Mouse (Mus musculus) CD4-positive, CD25-positive, alpha-beta regulatory T cell, adult 2 months (primary cell): ENCODE results near the gene Cacnb2.

Experiments
- DNase-seq: peaks from one replicate; pipeline ENCODE4 v3.0.0-alpha.2; 2012; ENCODE audit warnings: low read depth, low spot score

Cacnb2 gene

DNA sequence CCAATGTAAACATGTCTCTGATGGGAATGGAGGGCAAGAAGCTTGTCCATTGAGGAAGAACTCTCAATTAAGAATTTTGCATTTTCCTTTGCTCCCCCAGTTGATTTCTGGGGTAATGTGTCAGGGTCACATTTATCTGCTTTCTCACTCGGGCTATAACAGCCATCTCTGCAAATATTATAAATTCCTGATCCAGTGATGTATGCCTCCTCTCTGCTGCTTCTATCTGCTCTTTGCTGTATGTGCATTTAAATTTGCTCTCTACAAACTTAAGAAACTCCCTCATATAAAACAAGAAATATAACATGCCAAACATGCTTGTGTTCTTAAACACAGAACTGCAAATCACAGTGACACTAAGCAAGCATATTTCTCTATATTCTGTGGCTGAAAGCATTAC is 171.5 kb downstream of the Cacnb2 start:
- no peak for DNase-seq

DNA sequence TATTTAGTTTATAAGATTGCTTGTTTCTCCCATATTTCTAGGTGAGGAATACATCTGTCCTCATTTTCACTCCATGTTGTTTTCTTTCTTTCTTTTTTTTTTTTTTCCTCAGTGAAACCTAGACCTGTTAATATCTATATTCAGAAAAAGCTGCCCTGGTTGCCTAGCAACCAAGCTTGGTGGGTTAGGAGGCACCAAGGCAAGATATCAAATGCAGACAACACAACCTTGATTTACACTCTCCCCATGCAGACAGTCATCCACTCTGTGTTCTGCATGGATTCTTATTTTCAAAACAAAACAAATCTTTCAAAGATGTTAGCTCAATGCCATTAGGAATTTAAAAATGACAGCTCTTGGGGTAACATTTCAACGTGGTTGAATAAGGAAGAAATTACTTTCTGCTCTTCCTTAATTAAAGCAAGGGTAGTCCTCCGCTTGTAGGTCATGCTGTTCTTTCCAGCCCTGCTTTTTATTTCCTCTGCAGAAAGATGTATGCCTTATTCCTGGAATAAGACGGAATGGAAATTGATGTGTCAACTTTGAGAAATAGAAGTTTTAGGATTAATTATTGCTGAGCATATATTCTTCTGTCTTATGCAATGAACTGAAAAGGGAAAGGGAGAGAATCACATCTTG is 172.1 kb downstream of the Cacnb2 start:
- no peak for DNase-seq

GRCm38 (mm10) chr2:14787983-14788382 is 185.1 kb downstream of the Cacnb2 start:
- no peak for DNase-seq

DNA sequence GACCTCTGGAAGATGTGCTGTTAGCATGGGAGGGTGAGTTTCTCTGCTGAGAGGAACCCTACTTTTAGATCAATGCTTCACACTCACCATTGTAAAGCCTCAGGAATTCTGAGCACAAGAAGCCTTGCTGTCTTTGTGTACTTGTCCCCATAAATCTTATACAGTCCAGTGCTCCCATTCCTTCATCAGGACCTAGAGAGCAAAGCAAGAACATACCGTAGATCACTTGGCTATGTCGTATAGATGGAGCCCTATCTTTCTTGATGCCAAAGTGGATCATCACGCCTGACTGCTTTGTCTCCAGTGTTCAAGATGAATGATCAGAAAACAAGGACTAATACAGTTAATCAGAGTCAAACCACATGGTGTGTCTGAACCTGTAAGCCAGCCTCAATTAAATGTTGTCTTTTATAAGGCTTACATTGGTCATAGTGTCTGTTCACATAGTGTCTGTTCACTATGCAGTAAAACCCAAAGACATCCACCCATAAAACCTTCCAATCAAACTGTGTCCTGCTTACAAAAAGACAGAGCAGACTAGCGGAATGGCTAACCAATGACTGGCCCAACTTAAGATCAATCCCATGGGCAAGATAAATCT is 198.7 kb downstream of the Cacnb2 start:
- DNase-seq: no peak

DNA sequence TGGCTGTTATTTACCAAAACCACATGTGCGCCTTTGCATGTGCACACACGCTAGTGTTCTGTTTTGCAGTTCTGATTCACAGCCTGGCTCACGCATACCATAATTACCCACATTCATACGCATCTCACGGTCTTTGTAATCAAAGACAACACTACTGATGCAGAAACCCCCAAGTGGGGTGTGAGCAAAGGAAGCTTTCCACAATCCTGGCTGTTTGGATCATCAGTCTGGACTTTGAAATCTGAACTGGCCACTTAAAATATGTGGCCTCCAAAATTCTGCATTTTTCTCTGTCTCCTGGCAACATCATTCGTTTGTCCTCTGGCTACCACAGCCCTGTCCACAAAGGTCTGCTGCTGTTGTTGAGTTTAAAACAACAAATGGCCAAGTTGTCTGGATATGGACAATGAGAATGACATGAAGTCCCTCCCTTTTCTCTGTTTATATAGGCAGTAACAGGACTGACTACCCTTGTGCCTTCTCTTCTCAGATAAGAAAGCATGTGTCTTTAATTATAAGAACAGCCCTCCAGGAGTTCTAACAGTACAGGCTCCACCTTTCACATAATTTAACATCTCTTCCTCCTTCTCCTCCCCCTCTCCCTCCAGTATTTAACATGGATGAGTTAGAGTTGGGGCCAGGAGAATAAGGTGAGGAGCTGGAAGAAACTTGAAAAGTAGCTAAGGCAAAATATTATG is 204.9 kb downstream of the Cacnb2 start:
- no peak for DNase-seq

- no peak for DNase-seq
These were observed 212.1 kb downstream of the Cacnb2 start for GRCm38 (mm10) chr2:14814977-14815376.

- DNase-seq: no peak
These were observed 215.8 kb downstream of the Cacnb2 start for GRCm38 (mm10) chr2:14818651-14819050.

DNA sequence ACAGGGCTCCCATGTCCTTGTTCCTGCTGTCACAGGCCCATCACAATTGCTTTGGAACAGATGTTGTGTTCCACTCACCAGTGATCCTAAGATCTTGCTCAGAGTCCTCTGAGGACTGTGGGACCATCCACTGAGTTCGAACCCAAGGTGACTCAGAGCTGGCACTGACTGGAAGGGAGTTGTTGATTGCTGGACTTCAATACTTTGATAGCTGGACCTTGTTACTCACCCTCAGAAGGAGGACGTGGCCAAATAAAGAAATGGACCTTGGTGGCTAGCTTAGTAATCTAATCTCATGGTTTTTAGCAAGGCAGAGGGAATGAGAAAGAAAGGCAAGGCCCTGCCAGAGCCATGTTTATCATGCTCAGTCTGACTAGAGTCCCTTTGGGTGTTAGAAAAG is 218.1 kb downstream of the Cacnb2 start:
- no peak for DNase-seq

GRCm38 (mm10) chr2:14823105-14823504 is 220.2 kb downstream of the Cacnb2 start:
- DNase-seq: no peak

DNA sequence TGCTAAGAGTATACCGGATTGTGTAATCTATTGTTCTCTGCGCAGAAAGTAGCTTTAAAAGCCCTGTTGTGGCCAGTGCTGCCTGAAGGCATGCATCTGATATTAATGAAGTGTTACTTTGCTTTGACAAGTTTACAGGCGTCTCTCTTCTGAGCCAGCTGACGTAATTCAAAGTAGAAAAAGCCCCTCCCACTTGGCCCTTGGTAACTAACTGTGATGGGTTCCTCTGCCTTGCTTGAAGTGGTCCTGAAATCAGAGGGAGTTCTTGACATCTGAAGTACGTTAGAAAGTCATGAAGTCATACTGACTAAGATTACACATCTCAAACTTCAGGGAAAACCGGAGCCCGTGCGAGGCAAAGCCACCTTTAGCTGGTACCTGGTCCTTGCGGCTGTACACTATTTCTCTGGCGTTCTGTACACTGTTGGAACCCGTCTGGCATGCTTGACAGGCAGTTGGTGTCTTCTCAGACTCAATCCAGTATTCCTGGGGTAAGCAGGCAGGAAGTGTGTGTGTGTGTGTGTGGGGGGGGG is 221.0 kb downstream of the Cacnb2 start:
- no peak for DNase-seq

DNA sequence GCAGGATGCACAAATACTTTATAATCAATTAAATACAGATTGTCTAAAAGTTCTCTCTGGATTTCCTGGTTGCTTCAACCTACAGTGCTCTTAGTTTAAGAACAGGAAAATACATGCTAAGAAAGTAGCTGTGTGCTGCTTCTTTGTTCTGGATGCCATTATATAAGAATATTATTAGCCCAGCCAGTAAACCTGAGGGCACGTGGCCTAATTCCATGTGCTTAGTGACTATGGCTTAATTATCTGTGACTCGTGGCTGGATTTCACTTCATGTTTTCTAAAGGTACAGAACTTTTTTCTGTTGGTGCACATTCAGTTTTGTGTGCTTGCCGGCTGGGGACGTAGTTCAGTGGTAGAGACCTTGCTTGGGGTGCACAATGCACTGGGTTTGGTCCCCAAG is 222.3 kb downstream of the Cacnb2 start:
- DNase-seq: no peak

GRCm38 (mm10) chr2:14829451-14829850 is 226.6 kb downstream of the Cacnb2 start:
- no peak for DNase-seq

DNA sequence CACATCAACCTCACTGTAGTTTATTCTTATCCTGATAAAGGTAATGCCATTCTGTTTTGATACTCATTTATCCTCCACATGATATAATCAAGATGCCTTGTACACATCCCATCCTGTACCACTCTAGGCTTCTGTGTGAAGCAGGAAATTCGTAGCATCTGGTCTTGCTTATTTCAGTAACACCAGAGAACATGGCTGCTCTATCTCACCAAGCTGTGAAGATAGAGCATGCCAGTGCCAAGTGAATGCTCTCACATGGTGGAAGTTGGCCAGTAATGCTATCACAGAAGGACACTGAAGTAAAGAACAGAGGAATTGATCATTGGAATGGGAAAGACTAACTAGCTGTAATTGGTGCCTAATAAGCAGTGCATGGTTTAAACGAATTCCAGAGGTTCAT is 228.4 kb downstream of the Cacnb2 start:
- DNase-seq: no peak

GRCm38 (mm10) chr2:14834700-14835317 is 231.9 kb downstream of the Cacnb2 start:
- no peak for DNase-seq

- DNase-seq: no peak
These were observed 238.4 kb downstream of the Cacnb2 start for GRCm38 (mm10) chr2:14841272-14841671.

GRCm38 (mm10) chr2:14846727-14847126 is 243.8 kb downstream of the Cacnb2 start:
- DNase-seq: no peak

DNA sequence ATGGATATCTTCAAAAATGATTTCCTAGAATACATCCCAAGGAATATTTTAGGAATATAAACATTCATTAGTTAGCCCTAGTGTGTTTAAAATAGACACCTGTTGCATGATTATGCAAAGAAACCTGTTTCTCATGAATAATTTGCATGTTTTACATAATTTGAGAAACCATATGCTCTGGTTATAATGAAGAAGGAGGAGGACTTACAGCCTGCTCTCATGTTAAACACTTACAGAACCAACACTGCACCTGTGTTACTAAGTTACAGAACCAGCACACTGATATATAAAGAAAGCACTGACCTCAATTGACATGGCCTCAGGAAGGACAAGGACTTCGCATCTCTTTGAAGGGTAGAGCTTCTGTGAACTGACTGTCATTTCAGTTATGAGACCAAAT is 244.3 kb downstream of the Cacnb2 start:
- DNase-seq: no peak

DNA sequence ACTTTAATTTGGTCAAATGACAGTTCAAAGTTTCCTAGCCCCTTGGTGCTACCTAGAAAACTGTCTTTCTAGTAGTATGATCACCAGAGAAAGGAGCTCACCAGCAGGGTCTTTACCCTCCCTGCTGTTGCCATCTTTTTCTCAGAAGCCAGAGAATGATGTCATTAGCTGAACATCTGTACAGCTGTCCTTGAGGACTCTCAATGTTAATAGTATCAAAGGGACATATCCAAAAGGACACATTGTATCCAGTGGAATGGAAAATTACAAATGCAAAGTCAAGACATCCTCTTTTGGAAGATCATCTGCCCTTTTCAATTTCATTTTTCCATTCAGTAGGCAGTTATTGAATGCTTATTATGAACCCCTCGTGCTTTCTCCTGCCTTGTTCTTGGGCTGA is 247.9 kb downstream of the Cacnb2 start:
- DNase-seq: no peak

DNA sequence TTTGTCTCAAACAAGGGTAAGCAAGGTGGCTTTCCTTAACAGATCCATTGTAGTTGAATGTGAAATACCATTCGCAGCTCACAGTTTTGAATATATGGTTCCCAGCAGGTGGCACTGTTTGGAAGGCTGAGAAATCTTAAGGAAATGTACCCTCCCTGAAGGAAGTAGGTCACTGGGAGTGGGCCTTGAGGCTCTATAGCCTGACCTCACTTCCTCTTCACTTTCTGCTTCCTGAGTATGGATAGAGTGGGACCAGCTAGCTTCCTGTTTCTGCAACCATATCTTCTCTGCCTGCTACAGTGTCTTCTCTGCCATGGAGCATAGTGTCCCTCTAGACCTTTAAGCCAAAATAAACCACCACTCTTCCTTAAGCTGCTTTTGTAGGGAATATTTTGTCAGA is 248.5 kb downstream of the Cacnb2 start:
- DNase-seq: peak; percentile 11

DNA sequence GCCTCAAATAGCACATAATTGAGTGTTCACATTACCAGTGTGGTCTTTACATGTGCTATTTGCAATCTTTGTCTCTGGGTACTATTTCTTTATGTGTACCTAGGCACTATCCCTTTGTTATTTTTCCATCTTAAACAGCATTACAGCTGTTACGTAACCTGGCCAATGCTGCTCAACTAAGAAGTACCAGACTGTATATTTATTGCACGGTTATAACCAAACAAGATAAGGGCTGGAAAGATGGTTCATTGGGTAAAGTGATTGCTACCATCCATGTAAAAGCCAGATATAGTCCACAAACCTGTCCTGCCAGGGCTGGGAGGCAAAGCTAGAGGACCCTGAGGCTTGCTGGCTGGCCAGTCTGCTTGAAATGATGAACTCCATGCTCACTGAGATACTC is 251.2 kb downstream of the Cacnb2 start:
- no peak for DNase-seq

GRCm38 (mm10) chr2:14858301-14858700 is 255.4 kb downstream of the Cacnb2 start:
- DNase-seq: no peak

- DNase-seq: no peak
These were observed 257.5 kb downstream of the Cacnb2 start for GRCm38 (mm10) chr2:14860350-14860749.
